Mouse (Mus musculus) kidney, postnatal 4 days (tissue): ENCODE measurements around the gene Snrnp25.
"Not testable (repeated sequence)": the region's sequence is repeated elsewhere in the genome, so short reads cannot be mapped to it uniquely, and the experiment has no call there.

ENCODE experiments used
- DNase-seq, 2 experiments: peaks; one replicate each; pipeline ENCODE4 v3.0.0; 2021; ENCODE audit warnings: mixed read lengths in 2 of 2

Gene Snrnp25

DNA sequence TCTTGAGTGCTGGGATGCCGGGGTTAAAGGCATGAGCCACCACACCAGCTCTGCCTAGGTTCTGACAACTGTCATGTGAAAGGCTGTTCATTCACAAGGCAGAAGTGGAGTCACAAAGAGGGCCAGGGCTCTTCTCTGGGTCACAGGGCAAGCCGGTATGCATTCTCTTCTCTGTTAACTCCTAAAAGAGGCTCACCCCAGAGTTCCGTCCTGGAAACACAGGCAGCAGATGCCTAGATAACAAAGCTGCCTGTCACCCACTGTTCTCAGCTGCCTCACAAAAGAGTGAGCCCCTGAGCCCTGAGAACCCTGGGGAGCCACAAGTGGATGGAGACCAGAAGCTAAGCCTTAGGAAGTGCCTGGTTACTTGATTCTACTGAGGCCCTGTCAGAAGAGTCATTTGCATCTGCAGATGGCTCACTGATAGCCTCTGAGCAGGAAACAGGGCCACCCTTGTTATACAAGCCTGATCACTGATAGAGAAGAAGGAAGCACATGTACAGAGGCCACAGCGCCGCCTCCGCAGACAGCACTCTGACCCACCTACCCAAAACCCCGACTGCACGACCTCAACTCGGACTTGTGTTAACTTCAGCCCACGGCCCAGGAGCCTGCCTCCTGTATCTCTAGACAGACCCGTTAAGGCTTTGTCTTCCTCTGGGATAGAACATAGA, 9.2 kb upstream of the Snrnp25 start:
- DNase-seq: no peak

DNA sequence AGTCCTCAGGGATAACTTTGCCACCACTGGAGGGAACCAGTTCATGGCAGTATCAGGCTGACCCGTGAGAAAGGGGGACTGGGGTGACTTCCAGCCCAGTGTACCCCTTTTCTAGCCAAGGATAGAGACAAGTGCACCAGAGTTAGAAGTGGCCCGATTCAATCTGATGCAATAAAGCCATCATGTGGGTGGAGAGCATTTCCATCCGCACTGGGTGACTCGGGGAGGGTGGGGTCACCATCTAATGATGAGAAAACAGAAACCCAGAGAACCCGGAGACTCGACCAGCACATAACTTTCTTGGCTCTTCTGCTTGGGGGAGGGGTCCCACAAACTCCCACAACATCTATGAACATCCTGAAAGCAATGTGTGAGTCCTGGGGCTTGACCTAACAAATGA, 8.5 kb upstream of the Snrnp25 start:
- no peak for DNase-seq

DNA sequence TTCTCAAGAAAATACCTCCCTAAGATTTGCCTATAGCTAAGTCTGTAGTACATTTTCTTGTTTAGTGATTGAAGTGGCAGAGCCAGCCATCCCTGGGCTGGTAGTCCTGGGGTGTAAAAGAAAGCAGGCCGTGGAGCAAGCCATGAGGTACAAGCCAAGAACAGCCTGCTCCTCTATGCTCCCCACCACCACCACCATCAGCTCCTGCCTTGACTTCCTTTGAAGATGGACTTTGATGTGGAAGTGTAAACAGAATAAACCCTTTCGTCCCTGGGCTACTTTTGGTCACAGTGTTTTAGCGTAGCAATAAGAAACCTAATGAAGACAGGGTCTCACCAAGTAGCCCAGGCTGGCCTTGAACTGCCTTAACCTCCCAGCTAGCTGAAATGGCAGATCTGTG, 7.4 kb upstream of the Snrnp25 start:
- no peak for DNase-seq

DNA sequence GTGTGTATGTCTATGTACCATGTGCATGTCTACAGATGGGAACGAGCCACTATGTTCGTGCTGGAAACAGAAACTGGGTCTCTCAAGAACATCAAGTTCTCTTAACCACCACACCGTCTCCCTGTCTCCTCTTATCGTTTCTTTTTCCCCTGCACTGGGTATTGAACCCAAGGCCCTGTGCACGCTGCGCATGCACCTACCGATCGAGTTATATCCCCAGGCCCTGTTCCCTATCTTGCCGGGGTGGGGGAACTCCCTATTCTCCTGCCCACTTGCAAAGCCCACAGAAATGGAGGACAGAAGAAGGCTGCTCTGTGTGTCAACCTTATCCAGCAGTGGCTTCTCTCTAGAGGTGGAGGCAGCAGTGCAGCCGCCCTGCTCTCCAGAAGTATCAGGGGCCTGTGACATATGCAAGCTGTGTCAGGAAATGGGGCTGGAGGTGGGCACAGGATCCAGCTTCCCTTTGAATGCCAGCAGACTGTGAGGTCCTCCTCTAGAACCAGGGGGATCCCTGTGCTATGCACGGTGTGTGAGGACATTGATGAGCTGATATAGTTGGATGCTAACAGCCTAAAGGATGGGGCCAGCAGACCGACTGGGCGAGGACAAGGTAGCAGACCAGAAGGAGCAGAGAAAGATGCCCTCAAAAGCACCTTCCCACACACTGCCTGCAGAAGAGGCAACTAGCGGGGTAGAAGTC, 6.8 kb upstream of the Snrnp25 start:
- no peak for DNase-seq

DNA sequence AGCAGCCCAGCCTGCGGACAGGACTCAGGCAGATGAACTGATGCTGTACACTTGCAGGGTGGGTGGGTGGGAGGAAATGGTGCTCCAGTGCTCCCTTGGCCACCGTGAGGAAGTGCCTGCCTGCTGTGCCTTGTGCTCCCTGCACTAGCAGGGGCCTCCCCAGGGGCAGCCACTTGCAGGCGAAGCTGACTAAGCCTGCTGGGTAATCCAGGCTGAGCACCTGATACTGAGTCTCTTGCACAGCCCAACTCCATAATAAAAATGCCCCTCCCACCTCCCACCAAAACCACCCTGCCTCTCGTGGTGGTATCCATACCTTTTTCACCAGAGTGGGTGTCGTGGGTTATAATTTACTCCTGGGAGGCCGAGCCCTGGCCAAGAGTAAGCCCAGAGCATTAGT, 6.0 kb upstream of the Snrnp25 start:
- no peak for DNase-seq

DNA sequence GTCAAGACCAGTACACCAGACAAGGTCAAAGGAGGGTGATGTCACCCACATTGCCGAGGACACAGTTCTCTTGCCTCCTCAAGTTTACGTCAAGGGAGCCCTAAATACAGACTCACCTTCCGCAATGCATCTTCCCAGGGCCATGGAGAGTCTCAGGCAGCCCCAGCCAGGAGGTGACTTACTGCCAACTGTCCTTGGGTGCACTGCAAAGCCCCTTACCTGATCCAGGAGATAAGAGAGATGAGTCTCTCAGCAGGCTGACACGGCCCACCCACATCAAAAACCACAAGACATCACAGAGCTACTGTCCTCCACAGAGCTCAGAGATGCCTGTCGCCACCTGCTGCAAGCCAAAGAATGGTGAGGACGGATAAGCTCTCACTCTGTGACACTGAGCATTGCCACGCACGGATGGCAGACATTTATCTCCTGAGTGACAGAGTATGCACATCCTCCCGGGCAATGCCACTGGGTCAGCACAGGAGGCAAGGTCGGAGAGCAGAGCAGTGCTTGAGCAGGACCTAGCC, 5.1 kb upstream of the Snrnp25 start, which contains the start of gene Il9r:
Il9r (minus strand) TSS at position 205 of the 527 bp plus-strand sequence.
- no peak for DNase-seq

DNA sequence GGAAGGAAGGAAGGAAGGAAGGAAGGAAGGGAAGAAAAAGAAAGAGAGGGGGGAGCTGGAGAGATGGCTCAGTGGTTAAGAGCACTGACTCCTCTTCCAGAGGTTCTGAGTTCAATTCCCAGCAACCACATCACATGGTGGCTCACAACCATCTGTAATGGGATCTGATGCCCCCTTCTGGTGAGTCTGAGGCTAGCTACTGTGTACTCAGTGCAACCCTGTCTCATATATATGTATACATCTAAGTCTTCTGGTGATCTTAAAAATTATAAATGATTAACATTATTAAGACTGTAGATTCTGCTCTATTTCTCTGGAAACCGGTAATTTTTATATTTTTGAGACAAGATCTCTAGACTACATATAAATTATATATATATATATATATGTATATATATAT, 4.2 kb upstream of the Snrnp25 start:
- not testable (repeated sequence) for DNase-seq

DNA sequence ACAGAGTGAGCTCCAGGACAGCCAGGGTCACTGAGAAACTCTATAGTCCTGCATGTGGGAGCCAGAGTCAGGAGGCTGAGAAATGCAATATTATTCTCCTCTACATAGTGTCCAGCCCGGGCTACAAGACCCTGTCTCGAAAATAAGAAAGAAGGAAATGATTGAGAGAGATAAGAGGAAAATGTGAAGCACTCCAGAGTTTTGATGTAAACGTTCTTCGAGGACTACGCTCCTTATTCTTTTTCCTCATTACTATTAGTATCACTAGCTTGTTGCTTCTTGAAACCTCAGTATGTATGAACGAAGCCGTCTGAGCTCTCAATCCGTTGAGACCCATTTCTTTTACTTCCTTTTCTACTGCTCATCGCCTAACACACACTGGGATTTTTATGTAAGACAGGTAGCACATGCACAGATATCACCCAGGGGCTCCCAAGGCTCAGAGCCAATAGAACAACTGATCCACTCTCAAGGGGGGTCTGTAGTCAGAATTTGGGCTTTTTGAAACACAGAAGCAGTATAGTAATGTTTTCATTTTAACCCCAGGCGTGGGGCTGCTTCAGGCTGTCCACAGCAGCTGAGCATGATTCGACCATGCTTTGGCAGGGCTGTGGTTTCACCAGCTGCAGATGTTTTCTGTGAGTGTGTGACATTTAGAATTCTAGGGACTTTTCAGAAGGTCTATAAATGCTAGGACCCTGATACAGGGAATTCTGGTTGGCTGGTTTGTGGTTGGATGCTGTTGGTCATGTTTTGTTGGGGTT, 3.1 kb upstream of the Snrnp25 start:
- DNase-seq: no peak

DNA sequence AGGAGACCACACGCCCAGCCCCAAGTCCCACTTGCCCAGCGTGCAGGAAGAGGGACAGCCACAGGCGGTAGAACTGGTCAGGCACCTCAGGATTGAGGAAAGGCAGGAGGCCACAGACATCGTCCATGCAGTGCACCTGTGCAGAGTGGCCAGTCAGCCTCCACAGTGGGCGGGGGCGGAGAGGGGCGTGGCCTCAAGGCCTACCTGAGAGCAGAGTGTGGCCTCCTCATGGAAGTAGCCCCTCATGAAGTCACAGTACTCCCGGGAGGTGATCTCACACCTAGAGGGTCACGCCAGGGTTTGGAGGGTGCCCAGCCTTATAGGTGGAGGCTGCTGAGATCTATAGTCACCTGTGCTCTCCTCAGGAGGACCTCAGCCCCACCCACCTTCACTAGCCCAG, 5.4 kb downstream of the Snrnp25 start:
- DNase-seq: no peak

DNA sequence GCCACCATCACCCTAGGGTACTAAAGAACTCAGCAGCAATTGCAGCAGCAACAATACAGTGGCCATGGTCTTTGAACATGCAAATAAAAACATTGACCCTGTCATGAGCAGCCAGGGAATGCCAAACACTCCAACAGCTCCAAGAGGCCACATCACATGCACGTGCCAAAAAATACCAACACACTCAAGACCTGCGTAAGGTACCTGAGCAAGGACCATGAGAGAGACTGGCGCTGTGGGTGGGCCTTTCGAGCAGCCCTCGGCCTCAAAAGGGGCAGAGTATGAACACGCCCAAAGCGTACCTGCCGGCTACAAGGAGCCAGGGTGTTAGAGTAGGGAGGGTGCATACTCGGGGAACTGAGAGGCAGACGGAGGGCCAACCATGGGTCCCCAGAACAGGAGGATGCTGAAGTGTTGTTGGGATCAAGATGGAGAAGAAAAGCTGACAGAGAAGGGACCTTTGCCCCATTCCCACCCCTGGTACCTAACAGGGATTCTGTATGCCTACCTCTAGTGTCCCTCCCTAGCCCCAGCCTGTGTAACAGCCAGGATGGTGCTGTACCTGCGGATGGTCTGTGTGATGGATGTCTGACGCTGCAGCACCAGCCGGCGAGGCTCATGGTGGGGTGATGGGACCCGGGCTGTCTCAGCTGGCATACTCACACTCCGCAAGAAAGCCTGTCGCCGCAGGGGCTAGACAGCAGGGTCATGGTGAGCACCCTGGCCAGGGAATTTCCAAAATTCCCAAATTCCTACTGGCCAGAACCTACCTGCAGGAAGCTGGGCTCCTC, 10.4 kb downstream of the Snrnp25 start:
- DNase-seq: no peak

DNA sequence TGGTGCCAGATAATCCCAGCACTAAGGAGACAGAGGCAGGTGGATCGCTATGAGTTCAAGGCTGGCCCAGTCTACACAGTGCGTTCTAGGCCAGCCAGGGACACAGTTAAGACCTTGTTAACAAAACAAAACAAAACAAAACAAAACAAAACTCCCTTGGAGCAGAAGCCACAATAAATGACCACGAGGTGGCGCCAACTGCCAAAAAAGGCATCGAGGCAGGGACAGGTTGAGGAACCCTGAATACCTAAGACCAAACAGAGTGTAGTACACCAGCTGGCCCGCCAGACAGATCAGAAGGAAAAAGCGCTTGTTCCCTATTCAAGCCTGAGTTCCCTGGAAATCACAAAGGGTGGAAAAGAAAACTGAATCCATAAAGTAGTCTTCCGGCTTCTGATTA, 11.6 kb downstream of the Snrnp25 start:
- DNase-seq: peak; percentile 86 to 88

DNA sequence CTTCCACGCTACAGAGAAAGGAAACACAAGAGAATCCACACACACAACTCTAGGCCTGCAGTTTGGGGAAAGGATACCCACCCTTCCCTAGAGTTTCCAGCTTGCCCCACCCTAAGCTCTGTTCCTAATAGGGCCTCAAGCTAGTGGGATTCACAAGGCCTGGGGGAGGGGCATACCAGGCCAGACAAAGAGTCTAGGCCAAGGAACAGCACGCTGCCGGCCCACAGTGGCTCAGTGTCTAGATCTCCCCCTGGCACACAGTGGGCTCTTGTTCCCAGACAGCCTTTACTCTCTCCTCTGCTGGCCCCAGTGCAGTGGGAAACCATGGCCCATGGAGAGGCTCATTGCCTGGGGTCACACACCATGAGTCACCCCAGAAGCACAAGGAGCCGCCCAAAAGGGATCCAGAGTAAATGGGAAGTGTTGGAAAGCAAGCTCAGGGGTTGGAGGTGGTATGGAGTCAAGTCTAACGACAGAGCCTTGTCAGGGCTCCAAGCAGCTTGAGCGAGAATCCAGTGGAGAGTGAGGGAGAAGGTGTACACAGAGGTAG, 13.4 kb downstream of the Snrnp25 start:
- no peak for DNase-seq

DNA sequence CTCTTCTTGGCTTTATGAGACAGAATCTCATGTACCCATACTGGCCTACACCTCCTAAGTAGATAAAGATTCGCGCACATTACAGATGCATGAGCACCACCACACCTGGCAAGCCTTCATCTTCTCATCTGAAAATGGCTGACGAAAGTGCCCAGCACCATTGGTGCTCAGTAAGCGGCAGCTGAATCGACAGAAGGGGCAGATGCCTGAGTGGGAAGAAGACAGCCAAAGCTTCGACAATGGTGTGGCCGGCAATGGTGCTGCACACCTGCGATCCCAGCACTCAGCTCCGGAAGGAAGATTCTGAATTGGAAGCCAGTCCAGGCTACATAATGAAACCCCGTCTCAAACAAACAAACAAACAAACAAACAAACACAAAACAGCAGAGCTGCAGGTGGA, 14.1 kb downstream of the Snrnp25 start:
- no peak for DNase-seq

DNA sequence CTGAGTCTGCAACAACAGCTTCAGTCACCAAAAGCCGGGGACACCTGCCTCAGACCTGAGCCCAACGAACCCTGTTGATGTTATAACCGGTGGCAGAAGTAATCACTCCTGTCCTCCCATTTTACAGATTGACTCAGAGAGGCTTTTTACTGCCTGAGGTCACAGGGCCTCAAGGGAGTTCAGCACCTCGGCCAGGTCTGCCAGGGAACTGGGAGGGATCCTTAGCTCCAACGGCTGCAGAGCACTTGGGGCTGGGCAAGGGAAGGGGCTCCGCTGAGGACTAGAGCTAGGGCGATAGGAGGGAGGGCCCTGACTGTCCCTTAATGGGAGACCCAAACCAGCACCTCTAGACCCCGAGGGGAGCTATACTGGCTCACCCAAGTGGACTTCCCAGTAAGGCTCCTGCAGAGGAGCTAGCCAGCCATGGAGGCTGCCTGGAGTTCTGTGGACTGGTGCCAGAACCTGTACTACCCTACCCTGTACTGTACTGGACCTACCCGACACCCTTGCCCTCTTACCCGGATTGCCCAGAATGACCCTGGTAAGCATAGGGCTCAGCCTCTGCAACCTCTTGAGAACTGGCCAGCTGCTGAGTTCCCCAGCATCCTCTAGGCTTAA, 15.5 kb downstream of the Snrnp25 start:
- DNase-seq: no peak

DNA sequence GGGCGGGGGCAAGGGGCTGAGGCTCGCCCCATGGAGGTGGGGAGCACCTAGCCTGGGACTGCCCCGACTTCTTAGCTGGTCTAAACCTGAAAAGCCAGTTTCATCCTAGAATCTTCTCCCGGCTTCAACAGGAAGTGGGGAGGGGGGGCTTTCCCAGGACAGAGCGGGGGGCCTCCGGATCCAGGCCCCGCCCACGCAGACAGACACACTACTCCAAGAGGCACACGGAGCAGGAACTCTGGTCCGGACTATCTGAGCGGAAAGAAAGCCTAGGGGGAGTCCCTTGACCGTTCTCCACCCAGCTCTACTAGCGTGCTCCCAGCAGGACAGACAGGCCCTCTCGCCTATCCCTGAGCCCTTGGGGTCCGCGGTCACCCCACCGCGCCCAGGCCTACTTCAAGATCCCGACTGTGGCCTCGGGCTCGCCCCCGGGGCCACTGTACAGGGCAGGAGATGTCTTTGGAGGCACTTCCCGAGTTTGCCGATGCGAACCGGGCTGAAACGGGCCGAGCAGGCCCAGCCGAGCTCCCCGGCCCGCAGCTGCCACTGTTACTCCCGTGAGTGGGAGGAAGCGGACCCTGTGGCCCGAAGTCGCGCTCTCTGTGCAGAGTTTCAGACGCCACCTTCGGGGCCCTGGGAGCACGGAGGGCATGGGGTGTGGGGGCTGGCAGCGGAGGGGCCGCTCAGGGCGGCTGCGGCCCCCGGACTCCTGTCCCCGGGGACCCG, 16.2 kb downstream of the Snrnp25 start:
- peak; percentile 82 to 91 for DNase-seq

DNA sequence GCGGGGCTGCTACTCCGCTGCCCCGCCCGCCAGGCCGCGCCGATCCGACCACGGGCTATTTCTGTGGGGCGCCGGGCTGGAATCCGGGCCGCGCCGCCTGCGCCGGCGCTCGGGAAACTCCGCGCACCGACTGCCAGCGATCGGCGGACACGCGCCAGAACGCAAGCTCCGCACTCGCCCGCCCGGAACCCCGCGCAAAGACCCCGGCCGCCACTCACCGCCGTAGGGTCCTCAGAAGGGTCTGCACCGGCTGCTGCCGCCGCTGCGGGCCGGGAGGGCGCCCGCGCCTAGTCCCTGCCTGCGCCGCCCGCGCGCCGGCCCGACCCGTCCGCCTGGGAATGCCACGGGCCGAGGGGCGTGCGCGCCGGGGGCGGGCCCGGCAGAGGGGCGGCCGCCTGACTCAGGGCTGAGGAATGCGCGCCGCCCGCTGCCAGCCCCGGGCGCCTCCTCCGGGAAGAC, 16.8 kb downstream of the Snrnp25 start, which contains the start of gene Rhbdf1:
Rhbdf1 (minus strand) TSS at position 350 of the 459 bp plus-strand sequence.
- DNase-seq: peak; percentile 81 to 89

DNA sequence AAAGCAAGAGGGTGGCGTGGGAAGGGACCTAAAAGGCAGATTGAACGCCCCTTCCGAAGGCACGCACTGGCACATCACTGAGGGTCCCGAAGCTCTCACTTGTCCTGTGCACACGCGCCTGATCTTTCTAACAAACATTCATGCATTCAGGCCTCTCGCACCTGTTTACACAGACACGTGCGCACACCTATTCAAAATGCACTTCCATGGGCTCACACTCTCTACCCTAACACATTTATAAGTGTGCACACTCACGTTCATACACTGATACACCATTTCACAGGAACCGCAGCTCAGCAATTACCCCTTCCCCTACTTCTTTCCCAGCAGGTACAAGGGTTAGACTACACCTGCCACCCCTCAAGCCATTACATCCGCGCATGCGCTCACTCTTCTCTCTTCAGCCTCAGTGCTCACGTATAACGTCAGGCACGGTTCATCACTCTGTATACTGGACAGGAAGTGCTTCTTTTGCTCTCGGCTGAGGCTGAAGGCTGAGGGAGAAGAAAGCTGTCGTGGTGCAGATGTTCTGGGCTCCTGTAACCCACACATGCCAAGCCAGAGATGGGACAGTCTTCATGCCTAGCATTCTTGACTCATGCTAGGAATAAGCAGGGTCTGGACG, 17.5 kb downstream of the Snrnp25 start:
- peak; percentile 68 to 80 for DNase-seq

DNA sequence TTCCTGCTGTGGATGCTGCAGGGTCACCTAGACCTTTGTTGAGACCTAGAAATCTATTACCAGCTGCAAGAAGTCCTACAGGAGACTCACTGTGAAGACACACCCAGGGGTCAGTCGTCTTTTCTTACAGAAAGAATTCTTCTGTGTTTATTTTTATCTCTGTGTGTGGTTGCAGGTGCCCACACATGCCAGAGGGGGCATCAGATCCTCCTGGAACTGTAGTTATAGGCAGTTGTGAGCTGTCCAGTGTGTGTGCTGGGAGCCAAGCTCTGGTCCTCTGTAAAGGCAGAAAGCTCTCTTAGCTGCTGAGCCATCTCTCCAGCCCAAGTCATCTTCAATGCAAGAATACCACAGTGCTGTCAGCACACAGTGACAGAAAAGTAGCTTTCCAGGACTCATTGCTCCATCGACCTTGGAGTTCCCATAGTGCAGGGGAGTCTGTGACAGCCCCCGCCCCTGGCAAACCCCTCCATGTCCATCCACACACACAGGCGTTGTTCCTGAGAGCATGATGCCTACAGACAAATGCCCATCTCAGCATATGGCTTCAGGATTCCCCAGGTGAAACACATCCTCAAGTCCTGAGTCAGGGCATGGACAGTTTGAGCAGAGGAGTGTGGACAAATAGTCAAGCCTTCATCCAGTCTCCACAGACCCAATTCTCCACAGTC, 18.2 kb downstream of the Snrnp25 start:
- no peak for DNase-seq

DNA sequence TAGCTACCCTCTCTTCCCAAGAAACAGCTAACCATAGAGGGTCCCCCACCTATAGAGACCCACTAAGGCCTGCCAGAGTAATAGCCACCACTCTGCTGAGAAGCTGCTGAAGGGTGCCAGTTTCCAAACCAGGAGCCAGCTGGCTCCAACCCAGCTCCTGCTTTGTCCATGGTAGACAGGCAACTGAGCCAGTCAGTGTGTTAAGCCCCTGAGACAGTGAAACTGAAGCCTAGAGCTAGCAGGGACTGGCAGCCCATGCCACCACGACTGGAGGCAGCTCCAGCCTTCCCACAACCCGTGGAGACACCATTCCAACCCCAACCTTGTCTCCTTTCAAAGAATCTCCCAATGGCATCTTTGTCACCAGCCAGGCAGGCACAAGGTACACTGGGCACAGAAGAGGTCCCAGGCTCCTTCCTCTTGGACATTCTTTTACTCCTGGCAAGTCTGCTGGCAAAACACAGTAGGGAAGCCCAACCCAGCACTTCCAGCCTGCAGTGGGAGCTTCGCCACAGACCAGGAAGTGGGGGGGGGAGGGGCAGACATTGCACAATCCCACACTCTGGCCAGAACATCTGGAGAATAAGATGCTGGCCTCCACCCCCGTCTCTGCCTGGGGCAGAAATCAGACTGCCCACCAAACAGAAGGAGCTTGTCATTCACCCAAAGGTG, 19.4 kb downstream of the Snrnp25 start:
- DNase-seq: peak; percentile 88 to 92
